Mouse (Mus musculus) heart, postnatal 0 days (tissue): Measurements from ENCODE around the gene Krtap4-2.

Experiments used
- CTCF ChIP-seq: IDR thresholded peaks from 2 replicates; pipeline ENCODE4 v1.5.1; 2016; ENCODE audit warnings: antibody characterized with exemption, control low read depth, low read depth
- EP300 ChIP-seq: IDR thresholded peaks from 2 replicates; pipeline ENCODE4 v1.6.1; 2016; ENCODE audit warnings: antibody characterized with exemption, low read depth

DNA sequence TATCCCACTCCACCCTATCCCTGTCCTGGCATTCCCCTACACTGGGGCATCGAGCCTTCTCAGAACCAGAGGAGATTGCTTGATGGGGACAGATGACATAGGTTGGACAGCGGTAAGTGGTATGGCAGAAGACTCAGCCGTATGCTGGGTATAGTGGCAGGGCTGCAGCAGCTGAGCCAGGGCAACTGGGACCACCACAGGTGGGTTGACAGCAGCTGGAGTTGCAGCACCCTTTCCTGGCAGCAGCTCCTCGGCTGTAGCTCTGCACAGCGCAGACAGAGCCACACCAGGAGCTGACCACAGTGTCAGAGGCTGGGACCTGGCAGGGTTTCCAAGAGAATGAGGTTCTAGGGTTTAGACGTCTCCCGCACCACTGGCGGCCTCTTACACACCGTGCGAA is 27.9 kb upstream of the Krtap4-2 start:
- TF ChIP-seq CTCF: no peak
- TF ChIP-seq EP300: no peak
